Mouse (Mus musculus) bone marrow, adult 2 months (tissue): ENCODE data around the gene Fam8a1.

Experiments
- CTCF ChIP-seq: fragments of 200-500 bp; IDR thresholded peaks from 2 replicates; pipeline ENCODE4 v1.5.1; 2011; ENCODE audit warnings: low read length, control low read depth; ENCODE audit not compliant: control insufficient read depth, insufficient read depth
- POLR2A ChIP-seq: fragments of 200-500 bp; IDR thresholded peaks from 2 replicates; pipeline ENCODE4 v1.6.1; 2011; ENCODE audit warnings: low read depth, mild to moderate bottlenecking, control low read depth, low read length, borderline replicate concordance; ENCODE audit not compliant: control insufficient read depth

DNA sequence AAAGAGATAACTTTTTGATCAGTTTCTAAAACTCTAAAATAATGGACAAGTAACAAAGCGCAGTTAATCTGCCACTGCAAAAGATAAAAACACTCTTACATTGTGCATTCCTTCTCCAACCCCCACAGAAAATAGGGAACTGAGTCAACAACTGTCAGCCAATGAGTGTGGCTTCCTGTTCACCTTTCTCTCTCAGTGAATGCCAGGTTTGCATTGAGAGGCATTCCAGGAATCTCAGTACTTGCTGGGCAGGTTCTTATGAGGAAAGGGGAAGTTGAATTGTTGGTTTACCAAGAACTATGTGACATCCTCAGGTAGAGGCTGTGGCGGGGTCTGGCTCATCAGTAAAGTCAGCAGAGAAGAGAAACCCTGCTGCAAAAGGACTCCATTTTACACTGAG, 27.5 kb downstream of the Fam8a1 start:
- TF ChIP-seq CTCF: no peak
- TF ChIP-seq POLR2A: no peak
